Mouse (Mus musculus) limb, embryonic 15.5 days (tissue): ENCODE measurements around the gene Slc39a13. TPM values are rescaled to one million over a fixed set of nuclear protein-coding genes. Genes with fewer than 3 reads are reported as not detected.

Experiments
- ATAC-seq: fragments of 200-750 bp; cut with Nextera tagmentation; 2 replicates; pipeline ENCODE4 v1.8.0; 2017; ENCODE audit warnings: low read depth, moderate TSS enrichment; ENCODE audit not compliant: insufficient number of reproducible peaks, low FRiP score, low TSS enrichment
- H3K27ac ChIP-seq: fragments of 300-500 bp; sonication (generic); 2 replicates; pipeline ENCODE4 v1.5.1; 2015; ENCODE audit warnings: moderate library complexity, mild to moderate bottlenecking, inconsistent platforms
- H3K27me3 ChIP-seq: fragments of 300-500 bp; sonication (generic); 2 replicates; pipeline ENCODE4 v1.6.1; 2015; ENCODE audit warnings: inconsistent platforms
- H3K36me3 ChIP-seq: fragments of 300-500 bp; sonication (generic); 2 replicates; pipeline ENCODE4 v1.6.1; 2015; ENCODE audit warnings: inconsistent platforms
- H3K4me1 ChIP-seq: fragments of 300-500 bp; sonication (generic); 2 replicates; pipeline ENCODE4 v1.6.1; 2015; ENCODE audit warnings: inconsistent platforms
- H3K4me2 ChIP-seq: fragments of 300-500 bp; sonication (generic); 2 replicates; pipeline ENCODE4 v1.6.1; 2015; ENCODE audit warnings: mild to moderate bottlenecking, inconsistent platforms
- H3K4me3 ChIP-seq: fragments of 300-500 bp; sonication (generic); 2 replicates; pipeline ENCODE4 v1.5.1; 2015; ENCODE audit warnings: mild to moderate bottlenecking, inconsistent platforms
- H3K9ac ChIP-seq: fragments of 300-500 bp; sonication (generic); 2 replicates; pipeline ENCODE4 v1.6.1; 2015; ENCODE audit warnings: inconsistent platforms
- H3K9me3 ChIP-seq: fragments of 300-500 bp; sonication (generic); 2 replicates; pipeline ENCODE4 v1.6.1; 2016; ENCODE audit warnings: inconsistent platforms
- WGBS: fragments of 180-500 bp; shearing (Covaris S2); methylation state at CpG from one replicate; pipeline ENCODE4 v1.1.7; 2015; 5-methylcytosine and 5-hydroxymethylcytosine counted together
- polyA plus RNA-seq: library from polyadenylated mRNA; unstranded; fragments of >200 nt; fragmentation: Nextera tagmentation; extraction: Ambion mirVana; gene quantifications from 2 replicates; pipeline ENCODE4 v1.2.1, GENCODE M21; 2015

The Slc39a13 gene
- polyA plus RNA-seq, 1 experiment from 2014 or later = 89.4 TPM

DNA sequence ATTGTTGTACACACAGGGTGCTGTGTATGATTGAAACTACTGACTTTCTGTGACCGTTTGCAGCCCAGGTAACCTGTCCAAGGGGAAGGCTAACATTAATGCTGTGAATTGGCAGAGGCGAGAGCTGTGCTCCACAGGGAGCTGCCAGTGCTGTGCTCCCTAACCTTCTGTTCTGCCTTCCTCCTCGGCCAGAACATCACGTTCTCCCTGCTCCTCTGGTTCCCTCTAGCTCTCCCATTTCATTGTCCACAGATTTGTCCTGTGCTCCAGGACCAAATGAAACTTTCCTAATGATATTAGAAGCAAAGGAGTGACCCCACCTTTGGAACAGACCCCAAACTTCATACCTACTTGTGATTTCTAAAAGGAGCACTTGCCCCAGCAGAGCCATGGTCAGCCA is 54.8 kb downstream of the Slc39a13 start:
- Histone ChIP-seq H3K4me2 (no peak overlapping the region), H3K9ac (no peak overlapping the region), H3K4me1 (no peaks in the 10 kb centered on the region), H3K4me3 (no peak overlapping the region), H3K36me3 (peaks cover 64% of the 10 kb centered on the region), H3K27me3 (no peaks in the 10 kb centered on the region), H3K27ac (no peak overlapping the region; the same call in 1 of the 2 replicates), H3K9me3 (no peaks in the 10 kb centered on the region)
- WGBS = 82% methylated on average over 4 of the region's 4 CpGs
- ATAC-seq = no peak

DNA sequence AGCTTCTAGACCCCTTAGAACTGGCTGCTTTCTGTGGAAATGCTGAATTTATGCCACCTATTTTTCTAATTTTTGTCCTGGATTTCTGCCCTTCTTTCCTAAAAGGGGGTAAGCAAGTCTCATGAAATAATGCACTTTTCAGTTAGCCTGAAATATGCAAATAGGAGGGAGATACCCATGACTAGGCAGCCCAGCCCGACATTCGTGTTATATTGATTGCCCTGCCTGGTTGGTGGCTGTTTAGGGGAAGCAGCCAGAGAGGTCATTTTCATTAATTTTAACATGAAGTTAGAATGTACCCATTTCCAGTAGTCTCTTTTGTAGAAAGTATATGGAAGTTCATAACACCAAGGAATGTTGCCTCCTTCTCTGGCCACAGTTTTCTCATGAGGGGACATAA is 56.3 kb downstream of the Slc39a13 start:
- no peak overlapping the region for H3K27ac ChIP-seq
- no peak overlapping the region for H3K4me3 ChIP-seq
- 84% methylated on average over 2 of the region's 2 CpGs for WGBS
- no peaks in the 10 kb centered on the region for H3K9me3 ChIP-seq
- no peak overlapping the region for H3K9ac ChIP-seq
- H3K27me3 ChIP-seq = no peaks in the 10 kb centered on the region
- H3K36me3 ChIP-seq = peaks cover 70% of the 10 kb centered on the region
- no peaks in the 10 kb centered on the region for H3K4me1 ChIP-seq
- no peak overlapping the region for H3K4me2 ChIP-seq
- ATAC-seq = no peak

Other genes starting within 250 kb of the Slc39a13 start
- 183 and 187 TPM in 2 replicates for gene Mtch2, start 223.3 kb downstream of the Slc39a13 start, polyA plus RNA-seq
- 18.9 and 25.6 TPM in 2 replicates for gene C1qtnf4, start 184.6 kb downstream of the Slc39a13 start, polyA plus RNA-seq
- gene Kbtbd4, start 165.7 kb downstream of the Slc39a13 start, polyA plus RNA-seq = 34.7 and 36.4 TPM in 2 replicates
- gene Ndufs3, start 165.6 kb downstream of the Slc39a13 start, polyA plus RNA-seq = 199 and 219 TPM in 2 replicates
- 56.9 and 61.2 TPM in 2 replicates for gene Celf1, start 130.0 kb downstream of the Slc39a13 start, polyA plus RNA-seq
- gene Rapsn, start 34.8 kb downstream of the Slc39a13 start, polyA plus RNA-seq = 16.2 and 30.5 TPM in 2 replicates
- gene Psmc3, start 16.4 kb downstream of the Slc39a13 start, polyA plus RNA-seq = 248 and 294 TPM in 2 replicates
- gene Spi1, start 12.0 kb upstream of the Slc39a13 start, polyA plus RNA-seq = 9.4 and 12.6 TPM in 2 replicates
- 0.09 and 0.34 TPM in 2 replicates for gene Mybpc3, start 47.7 kb upstream of the Slc39a13 start, polyA plus RNA-seq
- 10.2 and 12.2 TPM in 2 replicates for gene Madd, start 113.4 kb upstream of the Slc39a13 start, polyA plus RNA-seq
- gene Nr1h3, start 132.4 kb upstream of the Slc39a13 start, polyA plus RNA-seq = 2.2 and 2.4 TPM in 2 replicates
- gene Acp2, start 132.5 kb upstream of the Slc39a13 start, polyA plus RNA-seq = 25.7 and 25.9 TPM in 2 replicates
- 20.0 and 22.1 TPM in 2 replicates for gene Ddb2, start 166.6 kb upstream of the Slc39a13 start, polyA plus RNA-seq
- gene Pacsin3, start 185.5 kb upstream of the Slc39a13 start, polyA plus RNA-seq = 58.1 and 93.7 TPM in 2 replicates
- gene Arfgap2, start 194.6 kb upstream of the Slc39a13 start, polyA plus RNA-seq = 82.9 and 83.1 TPM in 2 replicates